Mouse (Mus musculus) CH12.LX (cell line): Measurements from ENCODE around the gene Pkmyt1. TPM values are rescaled to one million over a fixed set of nuclear protein-coding genes. Genes with fewer than 3 reads are reported as not detected.
A peak's percentile ranks its signal among the peaks of the same experiment; 100 is the strongest.

Source experiments
- DNase-seq: peaks from one replicate; pipeline ENCODE4 v3.0.0-alpha.2; 2013; ENCODE audit errors: extremely low read depth
- H3K27ac ChIP-seq: 2 replicates; pipeline ENCODE4 v1.5.1; 2012; ENCODE audit warnings: low read depth, mild to moderate bottlenecking, control low read depth, moderate library complexity; ENCODE audit not compliant: insufficient read depth
- H3K27me3 ChIP-seq: replicated peaks from 2 replicates; pipeline ENCODE3; 2012; ENCODE audit warnings: inconsistent platforms
- H3K36me3 ChIP-seq, 2 experiments: replicated peaks in 1 of 2; 2 replicates each; pipeline versions ENCODE3 to v1.6.1; 2012; ENCODE audit warnings: inconsistent platforms in 1 of 2, low read length in 1 of 2, mild to moderate bottlenecking in 1 of 2, mixed read lengths in 1 of 2, moderate library complexity in 1 of 2; ENCODE audit not compliant: control insufficient read depth in 1 of 2, insufficient read depth in 1 of 2
- H3K4me1 ChIP-seq, 2 experiments: 2 replicates each; pipeline ENCODE4 v1.6.1; 2012; ENCODE audit warnings: inconsistent platforms in 1 of 2, moderate library complexity in 1 of 2; ENCODE audit not compliant: insufficient read depth in 2 of 2, control insufficient read depth in 1 of 2
- H3K4me2 ChIP-seq: 2 replicates; pipeline ENCODE4 v1.6.1; 2012; ENCODE audit warnings: low read depth, mild to moderate bottlenecking, control low read depth; ENCODE audit not compliant: poor library complexity, insufficient read depth, severe bottlenecking
- H3K4me3 ChIP-seq, 3 experiments: fragments of 150-350 bp in 1 of 3; sonication (generic) in 1 of 3; replicated peaks in 1 of 3; 2 replicates each; pipeline versions ENCODE3 to v1.5.1; 2011 to 2012; ENCODE audit warnings: low read depth in 2 of 3, low read length in 2 of 3, mild to moderate bottlenecking in 2 of 3, moderate library complexity in 2 of 3, control low read depth in 1 of 3, improper control_type of control experiment in 1 of 3, inconsistent platforms in 1 of 3, mixed read lengths in 1 of 3; ENCODE audit not compliant: poor library complexity in 1 of 3
- H3K79me2 ChIP-seq: replicated peaks from 2 replicates; pipeline ENCODE4 v1.6.1; 2012; ENCODE audit warnings: mild to moderate bottlenecking, moderate library complexity; ENCODE audit not compliant: control insufficient read depth, poor library complexity, insufficient read depth, severe bottlenecking; ENCODE audit errors: extremely low read depth
- H3K9ac ChIP-seq: 2 replicates; pipeline ENCODE4 v1.6.1; 2012; ENCODE audit warnings: low read depth, mild to moderate bottlenecking, control low read depth, moderate library complexity; ENCODE audit not compliant: insufficient read depth
- H3K9me3 ChIP-seq: replicated peaks from 2 replicates; pipeline ENCODE3; 2012; ENCODE audit warnings: low read length, inconsistent platforms, mixed read lengths
- BHLHE40 ChIP-seq: IDR thresholded peaks from 2 replicates; pipeline ENCODE4 v1.6.1; 2011; ENCODE audit warnings: mild to moderate bottlenecking, low read depth, low read length, improper control_type of control experiment
- CHD1 ChIP-seq: IDR thresholded peaks from 2 replicates; pipeline ENCODE4 v1.6.1; 2012; ENCODE audit warnings: low read depth, low read length, improper control_type of control experiment, inconsistent platforms
- CTCF ChIP-seq, 2 experiments: IDR thresholded peaks in 1 of 2; conservative IDR thresholded peaks in 1 of 2; 2 replicates each; pipeline ENCODE4 v1.5.1; 2011 to 2012; ENCODE audit warnings: low read depth in 2 of 2, low read length in 2 of 2, improper control_type of control experiment in 1 of 2, inconsistent platforms in 1 of 2, mild to moderate bottlenecking in 1 of 2, moderate library complexity in 1 of 2
- E2F4 ChIP-seq: IDR thresholded peaks from 2 replicates; pipeline ENCODE4 v1.6.1; 2011; ENCODE audit warnings: low read depth, low read length, improper control_type of control experiment; ENCODE audit not compliant: insufficient replicate concordance
- ELF1 ChIP-seq: IDR thresholded peaks from 2 replicates; pipeline ENCODE4 v1.6.1; 2014; ENCODE audit warnings: low read depth, mild to moderate bottlenecking, inconsistent platforms, low read length, improper control_type of control experiment
- EP300 ChIP-seq: IDR thresholded peaks from 2 replicates; pipeline ENCODE4 v1.6.1; 2011; ENCODE audit warnings: low read length, improper control_type of control experiment
- MAX ChIP-seq: IDR thresholded peaks from 2 replicates; pipeline ENCODE4 v1.6.1; 2011; ENCODE audit warnings: low read length, improper control_type of control experiment
- MAZ ChIP-seq: IDR thresholded peaks from 2 replicates; pipeline ENCODE4 v1.6.1; 2012; ENCODE audit warnings: low read depth, mild to moderate bottlenecking, inconsistent platforms, low read length, improper control_type of control experiment, moderate library complexity
- MXI1 ChIP-seq: IDR thresholded peaks from 2 replicates; pipeline ENCODE4 v1.6.1; 2011; ENCODE audit warnings: mild to moderate bottlenecking, low read depth, low read length, improper control_type of control experiment
- NELFE ChIP-seq: IDR thresholded peaks from 2 replicates; pipeline ENCODE4 v1.6.1; 2011; ENCODE audit warnings: low read depth, low read length, improper control_type of control experiment
- PAX5 ChIP-seq: IDR thresholded peaks from 2 replicates; pipeline ENCODE4 v1.6.1; 2012; ENCODE audit warnings: low read length, inconsistent platforms, mixed read lengths
- POLR2A ChIP-seq: IDR thresholded peaks from 2 replicates; pipeline ENCODE4 v1.6.1; 2011; ENCODE audit warnings: low read depth, mild to moderate bottlenecking, improper control_type of control experiment, low read length
- RCOR1 ChIP-seq: conservative IDR thresholded peaks from 2 replicates; pipeline ENCODE4 v1.6.1; 2012; ENCODE audit warnings: low read depth, mild to moderate bottlenecking, inconsistent platforms, low read length, improper control_type of control experiment
- SIN3A ChIP-seq: IDR thresholded peaks from 2 replicates; pipeline ENCODE4 v1.6.1; 2012; ENCODE audit warnings: low read length, improper control_type of control experiment, inconsistent platforms
- TBP ChIP-seq: conservative IDR thresholded peaks from 2 replicates; pipeline ENCODE4 v1.6.1; 2011; ENCODE audit warnings: low read depth, low read length, improper control_type of control experiment
- TCF12 ChIP-seq: IDR thresholded peaks from 2 replicates; pipeline ENCODE4 v1.6.1; 2014; ENCODE audit warnings: low read depth, mild to moderate bottlenecking, inconsistent platforms, low read length, improper control_type of control experiment
- ZMIZ1 ChIP-seq: IDR thresholded peaks from 2 replicates; pipeline ENCODE4 v1.6.1; 2012; ENCODE audit warnings: low read depth, mild to moderate bottlenecking, inconsistent platforms, low read length, improper control_type of control experiment
- dilution Hi-C: fragments of 300-500 bp; cut with MboI; formaldehyde crosslinking; loops from 2 replicates; pipeline ENCODE4 v1.14.3; 2020; ENCODE audit warnings: low sequenced_read_pairs; ENCODE audit not compliant: extremely low pct_unique_long_range_greater_than_20kb, extremely low pct_ligation_motif_present
- in situ Hi-C: fragments of 300-500 bp; cut with MboI; formaldehyde crosslinking; loops from 3 replicates; pipeline ENCODE4 v1.14.3; 2019; ENCODE audit warnings: low sequenced_read_pairs, low pct_ligation_motif_present, low pct_unique_long_range_greater_than_20kb, mixed read lengths
- polyA plus RNA-seq: library from polyadenylated mRNA; unstranded; fragments of >175 nt; gene quantifications from 2 replicates; pipeline ENCODE4 v1.2.1, GENCODE M21; 2012; ENCODE audit warnings: low read depth; ENCODE audit not compliant: insufficient read length
- total RNA-seq, 2 experiments: library from RNA; depleted of rRNA; stranded (reverse); fragments of 300-350 nt in 1 of 2; fragments of >200 nt in 1 of 2; gene quantifications; 2 replicates each; pipeline ENCODE4 v1.2.3; 2012 to 2014

The Pkmyt1 gene
- total and polyA plus RNA-seq, 3 experiments, result 12.6 to 37.0 (median 25.4) TPM

GRCm38 (mm10) chr17:23676473-23677031, 49.6 kb upstream of the Pkmyt1 start:
- DNase-seq, result no peak
- H3K27ac ChIP-seq, result no peak overlapping the region

DNA sequence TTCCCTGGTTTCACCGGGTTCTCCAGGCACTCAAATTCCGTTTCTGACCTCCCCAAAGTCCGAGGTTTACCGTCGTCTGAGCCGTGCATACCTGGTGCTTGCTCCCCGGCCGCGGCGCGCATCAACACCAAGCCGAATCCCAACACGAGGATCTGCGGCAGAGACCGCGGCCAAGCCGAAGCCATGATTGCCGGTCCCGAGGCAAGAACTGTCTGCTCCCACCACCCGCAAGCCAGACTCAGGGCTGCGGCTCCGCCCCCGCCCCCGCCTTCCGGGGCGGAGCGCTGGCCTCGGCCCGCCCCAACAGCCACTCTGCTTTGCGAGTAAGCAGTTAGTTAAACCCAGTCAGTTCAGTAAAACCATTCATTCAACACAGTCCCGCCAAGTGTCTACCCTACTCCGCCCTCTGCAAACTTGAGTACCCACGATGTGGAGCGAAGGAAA, 48.9 kb upstream of the Pkmyt1 start, which contains the start of gene Tnfrsf12a:
TSS of gene Tnfrsf12a (minus strand) at position 233 of the 444 bp plus-strand sequence.
- H3K4me1 ChIP-seq, result peaks cover 14 to 42% of the 10 kb centered on the region in 2 experiments
- TF ChIP-seq ZMIZ1 (peak; percentile 88; the same call in 1 of the 2 replicates), E2F4 (0 out of 2 replicates have a peak, but pooled peaks have one; percentile 34), TCF12 (peak; percentile 84), NELFE (peak; percentile 79), ELF1 (peak; percentile 64; the same call in 1 of the 2 replicates), PAX5 (no peak), MXI1 (peak; percentile 36; the same call in 1 of the 2 replicates), POLR2A (peak; percentile 92), CHD1 (no peak), MAX (no peak), TBP (peak; percentile 67; the same call in 1 of the 2 replicates)
- H3K79me2 ChIP-seq, result no peaks in the 10 kb centered on the region
- peak within 1 kb of the TSS; percentile 69 for H3K4me2 ChIP-seq
- peak within 1 kb of the TSS; percentile 39 for H3K9ac ChIP-seq
- in situ Hi-C loops, result loop anchor here (10.0 kb wide), 1 partner anchor 48 kb away; the partner anchor contains the start of genes 1520401A03Rik and Pkmyt1
- no peak within 1 kb of the TSS for H3K27ac ChIP-seq
- H3K36me3 ChIP-seq, result no peaks in the 10 kb centered on the region
- no peaks in the 10 kb centered on the region for H3K9me3 ChIP-seq
- DNase-seq, result peak; percentile 76
- H3K4me3 ChIP-seq, result peak within 1 kb of the TSS; percentile 51 to 73 (median 66)
- H3K27me3 ChIP-seq, result peaks cover 54% of the 10 kb centered on the region
- dilution Hi-C loops, result no loop called here

More at GRCm38 (mm10) chr17:23676473-23677031, 49.6 kb upstream of the Pkmyt1 start:
- dilution Hi-C loops, result no loop called here
- H3K9ac ChIP-seq, result peak overlapping the region; percentile 39
- peaks cover 17 to 49% of the 10 kb centered on the region in 2 experiments for H3K4me1 ChIP-seq
- no peaks in the 10 kb centered on the region for H3K36me3 ChIP-seq
- peaks cover 47% of the 10 kb centered on the region for H3K27me3 ChIP-seq
- H3K4me2 ChIP-seq, result peak overlapping the region; percentile 69
- no peaks in the 10 kb centered on the region for H3K9me3 ChIP-seq
- H3K4me3 ChIP-seq, result peak overlapping the region; percentile 51 to 73 (median 66)
- TF ChIP-seq MAZ (0 out of 2 replicates have a peak, but pooled peaks have one; percentile 14), CTCF (conservative IDR thresholded peaks at IDR 0.05 in 1 of 2, IDR thresholded peaks at IDR 0.05 in 1 of 2; ENCODE audit: low read depth in 2 of 2, low read length in 2 of 2) (no peak), MXI1 (0 out of 2 replicates have a peak, but pooled peaks have one; percentile 40), RCOR1 (no peak), BHLHE40 (0 out of 2 replicates have a peak, but pooled peaks have one; percentile 20), EP300 (no peak), SIN3A (peak; percentile 41; the same call in 1 of the 2 replicates)
- in situ Hi-C loops, result loop anchor here (10.0 kb wide), 1 partner anchor 48 kb away; the partner anchor contains the start of genes 1520401A03Rik and Pkmyt1
- H3K79me2 ChIP-seq, result no peaks in the 10 kb centered on the region
